Mouse (Mus musculus): ENCODE results near the gene Fah. TPM values are rescaled to one million over a fixed set of nuclear protein-coding genes. Genes with fewer than 3 reads are reported as not detected.

Fah gene
- polyA plus RNA-seq, 1 experiment from 2014 or later: 6.0 TPM

GRCm38 (mm10) chr7:84587101-84587783 is 19.3 kb downstream of the Fah start:
- no peak for ATAC-seq (ENCODE audit: low FRiP score, low TSS enrichment)
- DNase-seq: no peak
- Histone ChIP-seq H3K9ac (replicated peaks; ENCODE audit: low read length) (no peak overlapping the region), H3K9me3 (ENCODE audit: control insufficient read depth, low read length) (no peaks in the 10 kb centered on the region), H3K27ac (replicated peaks; ENCODE audit: low read depth, low read length) (no peak overlapping the region), H3K36me3 (ENCODE audit: control insufficient read depth, insufficient read depth, low read length) (no peaks in the 10 kb centered on the region), H3K27me3 (ENCODE audit: control insufficient read depth, insufficient read depth, low read length) (no peaks in the 10 kb centered on the region), H3K4me3 (replicated peaks; ENCODE audit: low read depth, low read length) (no peak overlapping the region), H3K4me2 (ENCODE audit: low read length) (no peak overlapping the region), H3K4me1 (ENCODE audit: control insufficient read depth, insufficient read depth, low read length) (no peaks in the 10 kb centered on the region)
- WGBS: 88% methylated on average over 5 of the region's 5 CpGs

DNA sequence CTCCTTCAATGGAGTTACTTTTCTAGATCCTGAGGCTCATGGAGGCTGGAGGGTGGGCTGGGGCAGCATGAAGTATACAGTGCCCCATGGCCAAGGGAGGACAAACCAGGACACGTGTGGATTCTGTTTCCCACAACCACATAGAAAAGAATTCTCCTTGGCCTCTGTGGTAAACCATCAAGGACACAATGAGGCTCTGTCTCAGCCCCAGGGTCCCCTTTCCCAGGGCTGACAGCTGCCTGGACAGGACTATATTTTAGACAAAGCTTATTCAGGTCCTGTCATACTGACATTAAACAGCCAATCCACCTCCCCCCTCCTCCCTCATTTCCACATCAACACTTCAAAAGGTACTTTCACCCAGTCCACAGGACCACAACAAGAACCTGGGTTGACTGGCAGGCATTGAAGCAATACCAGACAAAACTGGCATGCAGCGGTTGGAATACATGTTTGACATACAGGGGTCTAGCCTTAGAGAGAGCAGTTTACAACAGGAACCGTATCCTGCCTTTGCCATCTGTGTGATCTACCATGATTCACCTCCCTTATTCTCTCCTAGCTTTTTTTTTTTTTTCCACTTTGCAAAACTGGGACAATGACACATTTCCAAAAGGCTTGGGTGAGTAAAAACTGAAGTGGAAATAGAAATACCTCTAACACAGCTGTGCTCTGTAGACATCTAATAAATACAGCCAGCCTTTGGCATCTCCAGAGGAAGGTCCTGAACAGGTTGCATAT is 20.0 kb downstream of the Fah start:
- H3K9me3 ChIP-seq (ENCODE audit: control insufficient read depth, low read length): no peaks in the 10 kb centered on the region
- H3K27me3 ChIP-seq (ENCODE audit: control insufficient read depth, insufficient read depth, low read length): no peaks in the 10 kb centered on the region
- ATAC-seq (ENCODE audit: low FRiP score, low TSS enrichment): peak; percentile 59
- H3K36me3 ChIP-seq (ENCODE audit: control insufficient read depth, insufficient read depth, low read length): no peaks in the 10 kb centered on the region
- no peaks in the 10 kb centered on the region for H3K4me1 ChIP-seq (ENCODE audit: control insufficient read depth, insufficient read depth, low read length)
- H3K9ac ChIP-seq (replicated peaks; ENCODE audit: low read length): no peak overlapping the region
- H3K4me2 ChIP-seq (ENCODE audit: low read length): no peak overlapping the region
- H3K4me3 ChIP-seq (replicated peaks; ENCODE audit: low read depth, low read length): no peak overlapping the region
- WGBS: 26% methylated on average over 3 of the region's 3 CpGs
- peak; percentile 20 for DNase-seq
- H3K27ac ChIP-seq (replicated peaks; ENCODE audit: low read depth, low read length): no peak overlapping the region

- 93% methylated on average over 4 of the region's 4 CpGs for WGBS
- no peak overlapping the region for H3K4me2 ChIP-seq (ENCODE audit: low read length)
- no peak overlapping the region for H3K4me3 ChIP-seq (replicated peaks; ENCODE audit: low read depth, low read length)
- H3K36me3 ChIP-seq (ENCODE audit: control insufficient read depth, insufficient read depth, low read length): no peaks in the 10 kb centered on the region
- no peaks in the 10 kb centered on the region for H3K9me3 ChIP-seq (ENCODE audit: control insufficient read depth, low read length)
- H3K27ac ChIP-seq (replicated peaks; ENCODE audit: low read depth, low read length): no peak overlapping the region
- no peaks in the 10 kb centered on the region for H3K4me1 ChIP-seq (ENCODE audit: control insufficient read depth, insufficient read depth, low read length)
- no peaks in the 10 kb centered on the region for H3K27me3 ChIP-seq (ENCODE audit: control insufficient read depth, insufficient read depth, low read length)
- DNase-seq (no peak), ATAC-seq (ENCODE audit: low FRiP score, low TSS enrichment) (no peak)
- H3K9ac ChIP-seq (replicated peaks; ENCODE audit: low read length): no peak overlapping the region
Observed at GRCm38 (mm10) chr7:84585086-84585485, 21.4 kb downstream of the Fah start.

- no peak for ATAC-seq (ENCODE audit: low FRiP score, low TSS enrichment)
- 95% methylated on average over 1 of the region's 1 CpGs for WGBS
- no peak for DNase-seq
Observed at GRCm38 (mm10) chr7:84579769-84580168, 26.8 kb downstream of the Fah start.

DNA sequence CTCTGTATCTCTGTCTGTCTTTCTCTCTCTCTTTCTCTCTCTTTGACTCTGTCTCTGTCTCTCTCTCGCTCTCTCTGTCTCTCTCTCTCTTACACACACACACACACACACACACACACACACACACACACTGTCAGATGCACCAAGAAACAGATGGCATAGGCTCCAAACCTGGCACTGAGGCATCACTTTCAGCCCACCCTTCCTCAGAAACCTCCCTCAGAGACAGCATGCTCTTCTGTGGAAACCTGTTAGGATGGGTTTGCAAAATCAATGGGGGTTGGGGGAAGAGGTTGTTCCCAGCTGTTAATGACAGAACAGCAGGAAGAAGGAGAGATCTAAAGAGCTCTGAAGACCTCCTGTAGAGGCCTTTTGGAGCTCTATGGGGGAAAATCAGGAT is 27.7 kb downstream of the Fah start:
- Histone ChIP-seq H3K9ac (replicated peaks; ENCODE audit: low read length) (no peak overlapping the region), H3K27ac (replicated peaks; ENCODE audit: low read depth, low read length) (no peak overlapping the region), H3K9me3 (ENCODE audit: control insufficient read depth, low read length) (no peaks in the 10 kb centered on the region), H3K27me3 (ENCODE audit: control insufficient read depth, insufficient read depth, low read length) (no peaks in the 10 kb centered on the region), H3K4me2 (ENCODE audit: low read length) (no peak overlapping the region), H3K4me3 (replicated peaks; ENCODE audit: low read depth, low read length) (no peak overlapping the region), H3K4me1 (ENCODE audit: control insufficient read depth, insufficient read depth, low read length) (no peaks in the 10 kb centered on the region), H3K36me3 (ENCODE audit: control insufficient read depth, insufficient read depth, low read length) (no peaks in the 10 kb centered on the region)
- 75% methylated on average over 1 of the region's 1 CpGs for WGBS
- DNase-seq (no peak), ATAC-seq (ENCODE audit: low FRiP score, low TSS enrichment) (no peak)

More at GRCm38 (mm10) chr7:84579769-84580168, 26.8 kb downstream of the Fah start:
- Histone ChIP-seq H3K36me3 (ENCODE audit: control insufficient read depth, insufficient read depth, low read length) (no peaks in the 10 kb centered on the region), H3K27me3 (ENCODE audit: control insufficient read depth, insufficient read depth, low read length) (no peaks in the 10 kb centered on the region), H3K9ac (replicated peaks; ENCODE audit: low read length) (no peak overlapping the region), H3K4me3 (replicated peaks; ENCODE audit: low read depth, low read length) (no peak overlapping the region), H3K9me3 (ENCODE audit: control insufficient read depth, low read length) (no peaks in the 10 kb centered on the region), H3K4me2 (ENCODE audit: low read length) (no peak overlapping the region), H3K4me1 (ENCODE audit: control insufficient read depth, insufficient read depth, low read length) (no peaks in the 10 kb centered on the region), H3K27ac (replicated peaks; ENCODE audit: low read depth, low read length) (no peak overlapping the region)

- WGBS: 82% methylated on average over 2 of the region's 2 CpGs
Observed at GRCm38 (mm10) chr7:84577034-84577433, 29.5 kb downstream of the Fah start.

DNA sequence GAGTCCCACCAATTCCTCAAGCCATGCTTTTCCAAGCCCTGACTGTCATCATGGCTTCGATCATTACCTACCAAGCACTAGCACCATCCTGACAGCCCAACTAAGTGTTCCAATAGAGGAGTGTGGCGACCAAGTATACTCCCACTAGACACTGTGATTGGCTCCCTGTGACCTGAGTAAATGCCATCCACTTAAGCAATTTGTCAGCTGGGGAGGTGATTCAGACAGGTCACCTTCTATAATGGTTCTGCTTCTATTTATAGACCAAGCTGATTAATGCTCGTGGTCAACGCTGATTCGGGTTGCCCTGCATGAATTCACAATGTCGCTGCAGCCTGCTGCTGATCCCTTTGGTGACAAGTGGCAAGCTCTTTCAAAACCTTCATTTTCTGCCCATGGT is 40.3 kb downstream of the Fah start:
- H3K27ac ChIP-seq (replicated peaks; ENCODE audit: low read depth, low read length): no peak overlapping the region
- no peaks in the 10 kb centered on the region for H3K4me1 ChIP-seq (ENCODE audit: control insufficient read depth, insufficient read depth, low read length)
- no peak overlapping the region for H3K9ac ChIP-seq (replicated peaks; ENCODE audit: low read length)
- H3K36me3 ChIP-seq (ENCODE audit: control insufficient read depth, insufficient read depth, low read length): no peaks in the 10 kb centered on the region
- DNase-seq (no peak), ATAC-seq (ENCODE audit: low FRiP score, low TSS enrichment) (no peak)
- no peaks in the 10 kb centered on the region for H3K9me3 ChIP-seq (ENCODE audit: control insufficient read depth, low read length)
- WGBS: 77% methylated on average over 6 of the region's 6 CpGs
- H3K27me3 ChIP-seq (ENCODE audit: control insufficient read depth, insufficient read depth, low read length): no peaks in the 10 kb centered on the region
- no peak overlapping the region for H3K4me2 ChIP-seq (ENCODE audit: low read length)
- no peak overlapping the region for H3K4me3 ChIP-seq (replicated peaks; ENCODE audit: low read depth, low read length)

More at GRCm38 (mm10) chr7:84577034-84577433, 29.5 kb downstream of the Fah start:
- no peaks in the 10 kb centered on the region for H3K36me3 ChIP-seq (ENCODE audit: control insufficient read depth, insufficient read depth, low read length)
- DNase-seq (no peak), ATAC-seq (ENCODE audit: low FRiP score, low TSS enrichment) (peak; percentile 34; the same call in 1 of the 2 replicates)
- H3K27ac ChIP-seq (replicated peaks; ENCODE audit: low read depth, low read length): no peak overlapping the region
- no peaks in the 10 kb centered on the region for H3K9me3 ChIP-seq (ENCODE audit: control insufficient read depth, low read length)
- H3K4me3 ChIP-seq (replicated peaks; ENCODE audit: low read depth, low read length): no peak overlapping the region
- no peak overlapping the region for H3K9ac ChIP-seq (replicated peaks; ENCODE audit: low read length)
- no peaks in the 10 kb centered on the region for H3K4me1 ChIP-seq (ENCODE audit: control insufficient read depth, insufficient read depth, low read length)
- H3K27me3 ChIP-seq (ENCODE audit: control insufficient read depth, insufficient read depth, low read length): no peaks in the 10 kb centered on the region
- H3K4me2 ChIP-seq (ENCODE audit: low read length): no peak overlapping the region

- no peaks in the 10 kb centered on the region for H3K36me3 ChIP-seq (ENCODE audit: control insufficient read depth, insufficient read depth, low read length)
- no peak overlapping the region for H3K27ac ChIP-seq (replicated peaks; ENCODE audit: low read depth, low read length)
- DNase-seq (no peak), ATAC-seq (ENCODE audit: low FRiP score, low TSS enrichment) (no peak)
- no peak overlapping the region for H3K4me3 ChIP-seq (replicated peaks; ENCODE audit: low read depth, low read length)
- H3K27me3 ChIP-seq (ENCODE audit: control insufficient read depth, insufficient read depth, low read length): no peaks in the 10 kb centered on the region
- no peak overlapping the region for H3K4me2 ChIP-seq (ENCODE audit: low read length)
- no peaks in the 10 kb centered on the region for H3K9me3 ChIP-seq (ENCODE audit: control insufficient read depth, low read length)
- no peak overlapping the region for H3K9ac ChIP-seq (replicated peaks; ENCODE audit: low read length)
- H3K4me1 ChIP-seq (ENCODE audit: control insufficient read depth, insufficient read depth, low read length): no peaks in the 10 kb centered on the region
- 91% methylated on average over 3 of the region's 3 CpGs for WGBS
Observed at GRCm38 (mm10) chr7:84564236-84564635, 42.3 kb downstream of the Fah start.

- H3K36me3 ChIP-seq (ENCODE audit: control insufficient read depth, insufficient read depth, low read length): no peaks in the 10 kb centered on the region
- H3K27me3 ChIP-seq (ENCODE audit: control insufficient read depth, insufficient read depth, low read length): no peaks in the 10 kb centered on the region
- no peak overlapping the region for H3K9ac ChIP-seq (replicated peaks; ENCODE audit: low read length)
- no peak overlapping the region for H3K27ac ChIP-seq (replicated peaks; ENCODE audit: low read depth, low read length)
- H3K4me3 ChIP-seq (replicated peaks; ENCODE audit: low read depth, low read length): no peak overlapping the region
- DNase-seq (no peak), ATAC-seq (ENCODE audit: low FRiP score, low TSS enrichment) (no peak)
- H3K4me2 ChIP-seq (ENCODE audit: low read length): no peak overlapping the region
- H3K4me1 ChIP-seq (ENCODE audit: control insufficient read depth, insufficient read depth, low read length): no peaks in the 10 kb centered on the region
- WGBS: 100% methylated on average over 1 of the region's 1 CpGs
- H3K9me3 ChIP-seq (ENCODE audit: control insufficient read depth, low read length): no peaks in the 10 kb centered on the region
Observed at GRCm38 (mm10) chr7:84560500-84560899, 46.0 kb downstream of the Fah start.
